Mouse (Mus musculus): ENCODE data around the gene Spn.

DNA sequence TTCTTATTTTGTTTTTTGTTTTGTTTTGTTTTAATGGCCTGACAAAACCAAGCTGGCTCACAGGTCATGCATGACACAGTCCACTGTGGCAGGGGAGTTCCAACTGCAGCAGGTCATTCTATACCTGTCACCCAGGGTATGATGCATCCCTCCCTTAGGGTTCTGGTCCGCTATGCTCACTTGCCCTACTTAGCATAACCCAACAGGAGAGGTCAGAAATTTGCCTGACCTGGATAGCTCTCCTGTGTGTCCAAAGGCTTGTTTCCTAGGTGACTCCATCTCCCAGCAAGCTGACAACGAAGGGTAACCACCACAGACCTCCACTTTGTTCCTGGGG lies 8.6 kb upstream of the Spn start:
- no peak for TF ChIP-seq CTCF (IDR thresholded peaks at IDR 0.05; ENCODE audit: low read depth)
- no peak for TF ChIP-seq EP300 (IDR thresholded peaks at IDR 0.05; ENCODE audit: low read depth)

Data from heart, postnatal 0 days (tissue).